Mouse (Mus musculus): ENCODE results near the gene Faf1. TPM values are rescaled to one million over a fixed set of nuclear protein-coding genes. Genes with fewer than 3 reads are reported as not detected.

Faf1 gene
- polyA plus RNA-seq, 1 experiment: 7.4 TPM

DNA sequence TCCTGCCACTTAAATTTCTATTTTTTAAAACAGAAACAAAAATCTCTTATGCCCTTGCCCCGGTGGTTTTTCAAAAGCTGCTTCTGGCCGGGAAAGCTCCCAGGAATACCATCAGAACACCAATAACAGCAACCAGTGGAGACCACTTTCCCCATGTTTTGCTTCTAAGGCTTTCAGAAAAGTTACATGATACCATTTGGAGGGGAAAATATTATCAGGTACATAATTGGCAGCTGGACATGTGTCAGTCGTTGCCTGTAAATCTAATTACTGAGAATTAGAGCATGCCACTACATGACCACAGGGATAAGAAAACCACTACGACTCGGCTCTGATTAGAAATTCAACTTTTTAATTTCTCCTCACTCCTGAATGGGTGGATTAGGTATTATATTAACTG, 12.3 kb upstream of the Faf1 start:
- no peak for DNase-seq
- no peak for TF ChIP-seq POLR2A (IDR thresholded peaks at IDR 0.05; ENCODE audit: borderline replicate concordance, extremely low read depth, low read depth, low read length)
- TF ChIP-seq CTCF (IDR thresholded peaks at IDR 0.05; ENCODE audit: insufficient read depth, low read length): no peak
- Histone ChIP-seq H3K4me3 (replicated peaks; ENCODE audit: extremely low read depth, low read depth, low read length) (peak overlapping the region; percentile 68), H3K4me1 (ENCODE audit: control insufficient read depth, insufficient read depth, low read length) (peaks cover 3% of the 10 kb centered on the region)
- WGBS: 33% methylated on average over 5 of the region's 5 CpGs

DNA sequence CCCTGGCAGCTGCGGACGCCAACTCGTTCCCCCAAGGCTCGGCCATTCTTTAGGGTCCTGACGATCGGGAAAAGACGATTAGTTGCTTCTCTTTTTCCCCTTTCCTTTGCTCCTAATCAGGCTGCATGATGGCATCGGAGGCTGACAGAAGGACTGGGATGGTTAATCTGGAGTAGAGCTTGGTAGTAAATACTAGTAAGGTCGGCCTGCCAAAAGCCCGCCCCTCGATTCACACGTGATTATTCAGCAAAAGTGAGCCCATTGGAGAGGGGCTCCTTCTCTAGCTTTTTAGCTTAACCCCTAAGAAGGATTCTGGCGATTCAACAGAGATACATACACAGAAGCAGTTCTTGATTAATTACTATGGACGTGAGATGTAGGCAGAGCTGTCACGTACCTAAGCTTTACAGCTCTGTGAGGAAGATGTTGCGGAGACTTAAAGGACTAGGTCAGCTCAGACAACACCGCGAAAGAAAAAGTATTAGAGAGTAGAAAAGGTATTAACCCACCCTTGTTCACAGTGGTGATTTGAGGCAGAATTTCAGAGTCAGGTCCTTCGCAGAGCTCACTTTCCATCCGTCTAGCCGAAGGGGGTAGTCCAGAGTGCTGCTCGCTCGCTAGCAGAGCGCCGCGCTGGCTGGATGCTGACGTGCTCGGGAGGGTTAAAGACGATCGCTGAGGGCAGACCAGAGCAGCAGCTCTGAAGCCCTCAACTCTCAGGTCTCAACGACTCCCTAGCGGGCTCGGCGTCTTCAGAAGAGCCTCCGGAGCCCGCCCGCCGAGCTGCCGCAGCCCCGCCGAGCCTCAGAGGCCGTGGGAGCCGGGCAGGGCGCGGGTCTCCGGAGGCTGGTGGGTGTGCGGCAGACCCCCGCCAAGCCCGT, 11.0 kb upstream of the Faf1 start:
- TF ChIP-seq POLR2A (IDR thresholded peaks at IDR 0.05; ENCODE audit: borderline replicate concordance, extremely low read depth, low read depth, low read length): no peak
- no peak for TF ChIP-seq CTCF (IDR thresholded peaks at IDR 0.05; ENCODE audit: insufficient read depth, low read length)
- DNase-seq: peak; percentile 63
- Histone ChIP-seq H3K4me3 (replicated peaks; ENCODE audit: extremely low read depth, low read depth, low read length) (peak overlapping the region; percentile 68), H3K4me1 (ENCODE audit: control insufficient read depth, insufficient read depth, low read length) (peaks cover 3% of the 10 kb centered on the region)
- WGBS: under 1% methylated on average over 47 of the region's 49 CpGs

DNA sequence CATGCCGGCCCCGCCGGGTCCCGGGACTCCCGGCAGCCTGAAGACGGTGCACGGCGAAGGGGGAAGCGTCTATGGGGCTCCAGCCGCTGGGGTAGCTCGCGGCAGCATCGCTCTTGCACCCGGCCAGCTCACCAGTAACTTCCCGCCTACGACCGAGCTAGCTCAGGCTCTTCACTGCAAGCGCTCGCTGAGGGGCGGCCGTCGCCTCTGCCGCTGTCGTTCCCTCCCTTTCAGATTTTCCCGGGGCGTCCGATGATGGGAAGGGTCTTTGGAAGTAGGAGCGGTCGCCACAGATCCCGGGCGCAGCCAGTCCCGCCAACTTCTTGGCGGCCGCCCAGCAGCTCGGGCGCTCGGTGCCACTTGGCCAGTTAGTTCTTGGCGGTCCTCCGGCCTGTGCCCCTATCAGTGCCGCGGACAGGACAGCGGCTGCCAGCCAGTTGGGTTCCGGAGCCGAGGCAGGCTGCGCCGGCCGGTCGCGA, 10.4 kb upstream of the Faf1 start:
- peak; percentile 75 for DNase-seq
- TF ChIP-seq POLR2A (IDR thresholded peaks at IDR 0.05; ENCODE audit: borderline replicate concordance, extremely low read depth, low read depth, low read length): no peak
- TF ChIP-seq CTCF (IDR thresholded peaks at IDR 0.05; ENCODE audit: insufficient read depth, low read length): no peak
- under 1% methylated on average over 49 of the region's 49 CpGs for WGBS
- Histone ChIP-seq H3K4me1 (ENCODE audit: control insufficient read depth, insufficient read depth, low read length) (peaks cover 3% of the 10 kb centered on the region), H3K4me3 (replicated peaks; ENCODE audit: extremely low read depth, low read depth, low read length) (peak overlapping the region; percentile 68)

DNA sequence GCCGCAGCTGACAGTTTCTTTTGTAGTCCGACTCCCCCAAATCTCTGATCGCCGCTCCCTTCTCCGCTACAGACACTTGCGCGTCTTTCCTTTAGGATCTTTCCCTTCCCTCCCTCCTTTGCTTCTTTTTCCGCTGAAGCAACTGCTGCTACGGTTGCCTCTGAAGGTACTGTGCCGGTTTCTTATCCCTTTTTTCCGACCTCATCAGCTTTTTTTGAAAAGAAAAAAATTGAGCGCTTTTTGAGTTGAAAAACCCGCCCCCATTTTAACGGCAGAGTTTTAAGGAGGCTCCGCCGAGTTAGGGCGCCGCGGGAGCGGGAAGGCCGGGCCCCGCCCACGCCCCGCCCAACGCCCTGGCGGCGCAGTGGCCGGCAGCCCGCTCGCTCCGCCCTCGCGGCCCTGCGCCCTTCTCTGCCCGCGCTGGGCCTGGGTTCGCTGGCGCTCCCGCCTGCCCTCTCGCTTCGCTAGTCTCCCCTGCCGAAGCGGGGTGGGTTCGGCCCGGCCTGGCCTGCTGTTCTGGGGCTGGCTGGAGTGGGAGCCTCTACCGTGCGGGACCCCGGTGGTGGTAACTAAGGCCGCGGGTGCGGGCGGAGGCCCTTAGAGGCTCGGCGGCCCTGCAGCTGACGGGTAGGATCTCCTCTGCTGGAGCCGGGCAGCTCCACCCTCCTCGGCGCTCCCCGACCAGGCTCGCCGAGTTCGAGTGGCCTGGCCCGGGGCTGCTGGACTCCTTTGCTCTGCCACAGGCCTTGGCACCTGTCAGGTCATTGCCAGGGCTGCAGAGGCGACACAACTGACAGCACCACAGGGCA, 9.7 kb upstream of the Faf1 start, which contains the start of gene Cdkn2c:
Cdkn2c (minus strand) TSS at position 729 of the 809 bp plus-strand sequence.
- Histone ChIP-seq H3K4me3 (replicated peaks; ENCODE audit: extremely low read depth, low read depth, low read length) (peak within 1 kb of the TSS; percentile 89), H3K4me1 (ENCODE audit: control insufficient read depth, insufficient read depth, low read length) (peaks cover 3% of the 10 kb centered on the region)
- under 1% methylated on average over 64 of the region's 64 CpGs for WGBS
- no peak for TF ChIP-seq CTCF (IDR thresholded peaks at IDR 0.05; ENCODE audit: insufficient read depth, low read length)
- TF ChIP-seq POLR2A (IDR thresholded peaks at IDR 0.05; ENCODE audit: borderline replicate concordance, extremely low read depth, low read depth, low read length): peak; percentile 91
- DNase-seq: peak; percentile 94

DNA sequence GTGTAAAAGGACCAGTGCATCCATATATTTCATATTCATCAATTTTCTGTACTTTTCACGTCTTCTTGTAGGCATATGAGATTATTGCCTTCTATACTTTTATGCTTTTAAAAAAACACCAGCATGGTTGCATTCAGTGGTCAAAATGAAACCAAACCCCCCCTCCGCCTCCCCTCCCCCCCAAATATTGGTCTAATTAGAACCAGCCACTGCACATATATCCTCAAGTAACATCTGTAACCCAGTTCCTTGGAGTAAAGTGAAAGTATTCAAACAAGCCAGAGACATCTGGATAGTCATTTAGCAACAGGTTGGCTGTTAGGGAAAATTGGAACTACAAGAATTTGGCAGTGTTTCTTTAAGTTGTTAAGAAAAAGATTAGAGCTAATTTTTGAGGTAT, 8.9 kb upstream of the Faf1 start:
- no peak for DNase-seq
- 49% methylated on average over 2 of the region's 2 CpGs for WGBS
- Histone ChIP-seq H3K4me3 (replicated peaks; ENCODE audit: extremely low read depth, low read depth, low read length) (no peak overlapping the region), H3K4me1 (ENCODE audit: control insufficient read depth, insufficient read depth, low read length) (peaks cover 3% of the 10 kb centered on the region)
- TF ChIP-seq CTCF (IDR thresholded peaks at IDR 0.05; ENCODE audit: insufficient read depth, low read length): no peak
- no peak for TF ChIP-seq POLR2A (IDR thresholded peaks at IDR 0.05; ENCODE audit: borderline replicate concordance, extremely low read depth, low read depth, low read length)

DNA sequence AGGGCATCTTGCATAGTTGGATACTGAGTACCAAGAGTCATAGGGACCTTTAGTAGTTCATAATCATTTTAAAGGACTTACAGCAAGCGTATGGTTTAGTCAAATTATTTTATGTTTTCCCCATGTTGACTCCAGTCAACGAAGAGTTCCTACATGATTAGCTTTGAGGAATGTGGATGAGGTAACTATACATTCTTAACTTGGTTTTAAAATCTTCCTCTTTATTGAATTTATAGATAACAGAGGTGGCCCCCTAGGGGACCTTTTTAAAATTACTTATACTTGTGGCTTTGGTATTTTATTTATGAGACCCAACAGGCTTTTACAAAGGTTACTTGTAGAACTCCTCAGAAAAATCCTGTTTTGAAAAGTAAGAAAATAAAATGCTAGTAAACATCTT, 6.2 kb upstream of the Faf1 start:
- 42% methylated on average over 2 of the region's 2 CpGs for WGBS
- H3K4me3 ChIP-seq (replicated peaks; ENCODE audit: extremely low read depth, low read depth, low read length): no peak overlapping the region
- no peaks in the 10 kb centered on the region; the same call in 1 of the 2 replicates for H3K4me1 ChIP-seq (ENCODE audit: control insufficient read depth, insufficient read depth, low read length)
- TF ChIP-seq POLR2A (IDR thresholded peaks at IDR 0.05; ENCODE audit: borderline replicate concordance, extremely low read depth, low read depth, low read length) (no peak), CTCF (IDR thresholded peaks at IDR 0.05; ENCODE audit: insufficient read depth, low read length) (no peak)
- no peak for DNase-seq

DNA sequence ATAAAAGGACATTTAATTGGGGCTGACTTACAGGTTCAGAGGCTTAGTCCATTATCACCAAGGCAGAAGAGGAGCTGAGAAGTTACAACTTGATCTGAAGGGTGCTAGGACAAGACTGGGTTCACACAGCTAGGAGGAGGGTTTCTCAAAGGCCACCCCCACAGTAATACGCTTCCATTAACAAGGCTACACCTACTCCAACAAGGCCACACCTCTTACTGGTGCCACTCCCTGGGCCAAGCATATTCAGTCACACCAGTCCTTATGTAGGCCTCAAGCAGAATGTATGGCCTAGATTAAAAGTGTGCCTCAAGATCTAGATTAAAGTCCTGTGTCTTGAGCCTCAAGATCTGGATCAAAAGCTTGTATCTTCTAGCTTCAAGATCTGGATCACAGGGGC, 4.4 kb upstream of the Faf1 start:
- TF ChIP-seq CTCF (IDR thresholded peaks at IDR 0.05; ENCODE audit: insufficient read depth, low read length) (no peak), POLR2A (IDR thresholded peaks at IDR 0.05; ENCODE audit: borderline replicate concordance, extremely low read depth, low read depth, low read length) (no peak)
- no peaks in the 10 kb centered on the region; the same call in 1 of the 2 replicates for H3K4me1 ChIP-seq (ENCODE audit: control insufficient read depth, insufficient read depth, low read length)
- no peak overlapping the region for H3K4me3 ChIP-seq (replicated peaks; ENCODE audit: extremely low read depth, low read depth, low read length)
- no peak for DNase-seq
- 70% methylated on average over 1 of the region's 1 CpGs for WGBS

DNA sequence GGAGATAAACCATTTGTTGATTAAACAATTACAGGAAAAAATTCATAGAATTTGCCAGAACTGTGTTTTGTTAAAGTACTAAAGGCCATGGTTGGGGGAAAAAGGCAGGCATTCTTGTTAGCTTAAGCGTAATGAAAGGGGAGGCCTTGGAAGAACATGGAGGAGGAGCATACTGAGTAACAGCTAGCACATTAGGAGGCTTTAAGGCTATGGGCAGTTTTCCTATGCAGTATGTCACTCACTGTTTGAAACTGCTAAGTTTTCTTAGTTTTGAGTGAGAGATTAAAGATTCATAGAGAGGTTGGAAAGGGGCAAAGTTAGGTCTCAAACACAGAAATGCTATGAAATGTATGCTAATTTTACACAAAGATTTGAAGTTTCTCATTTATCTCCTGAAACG, 2.3 kb upstream of the Faf1 start:
- Histone ChIP-seq H3K4me1 (ENCODE audit: control insufficient read depth, insufficient read depth, low read length) (peaks cover 4% of the 10 kb centered on the region; the same call in 1 of the 2 replicates), H3K4me3 (replicated peaks; ENCODE audit: extremely low read depth, low read depth, low read length) (no peak overlapping the region)
- DNase-seq: no peak
- TF ChIP-seq CTCF (IDR thresholded peaks at IDR 0.05; ENCODE audit: insufficient read depth, low read length) (no peak), POLR2A (IDR thresholded peaks at IDR 0.05; ENCODE audit: borderline replicate concordance, extremely low read depth, low read depth, low read length) (no peak)
- 80% methylated on average over 2 of the region's 2 CpGs for WGBS

DNA sequence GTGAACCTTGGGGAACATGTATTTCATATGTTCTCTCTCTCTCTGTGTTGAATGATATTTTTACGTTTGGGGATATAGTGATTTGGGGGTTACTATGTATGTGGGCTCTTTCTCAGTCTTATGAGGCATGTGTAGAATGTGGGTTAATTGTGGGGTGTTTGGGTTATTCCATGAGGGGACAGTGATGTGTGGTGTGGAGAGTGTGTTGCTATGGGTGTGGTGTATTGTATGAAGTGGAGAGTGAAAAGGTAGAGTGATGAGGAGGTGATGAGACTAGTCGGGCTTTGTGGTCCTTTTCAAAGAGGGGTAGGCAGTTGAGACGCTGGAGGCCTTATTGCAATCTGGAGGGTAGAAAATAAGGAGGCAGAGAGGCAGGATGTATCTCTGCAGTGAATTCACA, 833 bp downstream of the Faf1 start:
- no peak for TF ChIP-seq CTCF (IDR thresholded peaks at IDR 0.05; ENCODE audit: insufficient read depth, low read length)
- no peak for DNase-seq
- 3% methylated on average over 3 of the region's 3 CpGs for WGBS
- Histone ChIP-seq H3K4me1 (ENCODE audit: control insufficient read depth, insufficient read depth, low read length) (peaks cover 4% of the 10 kb centered on the region; the same call in 1 of the 2 replicates), H3K4me3 (replicated peaks; ENCODE audit: extremely low read depth, low read depth, low read length) (peak overlapping the region; percentile 97)

Measured in lung, adult 2 months (tissue).